Mouse (Mus musculus) 3134 (cell line): ENCODE measurements around the gene Olfr112.
"Not testable (repeated sequence)": the region's sequence is repeated elsewhere in the genome, so short reads cannot be mapped to it uniquely, and the experiment has no call there.

ENCODE experiments used
- DNase-seq: peaks from one replicate; pipeline ENCODE4 v3.0.0-alpha.2; 2011; ENCODE audit warnings: low spot score; ENCODE audit not compliant: insufficient read length; ENCODE audit errors: extremely low read depth

Gene Olfr112

GRCm38 (mm10) chr17:37569351-37569750 is at the start of gene Olfr112:
Olfr112 (minus strand) TSS chr17:37569451.
- DNase-seq = no peak

- DNase-seq = no peak
Observed at GRCm38 (mm10) chr17:37592643-37593042, 23.4 kb upstream of the Olfr112 start, which contains the start of gene Olfr114. Olfr114 (minus strand) TSS chr17:37592743.

DNA sequence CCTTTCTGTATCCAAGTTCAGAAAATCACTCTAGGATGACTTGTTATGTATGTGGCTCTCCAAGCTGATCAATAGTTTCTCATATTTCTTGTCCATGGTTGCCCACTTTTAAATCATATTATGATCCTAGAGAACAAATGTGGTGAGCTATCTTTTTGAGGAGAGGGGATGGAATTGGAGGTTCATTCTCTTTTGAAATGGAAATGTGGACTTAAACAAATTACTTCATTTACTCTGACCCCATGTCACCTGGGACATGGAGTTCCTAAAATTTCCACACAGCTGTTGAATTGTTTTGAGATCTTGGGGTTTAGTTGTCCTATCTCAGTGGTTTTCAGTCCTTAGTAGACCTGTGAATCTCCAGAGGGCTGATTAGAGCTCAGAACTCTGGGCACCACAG is 8.3 kb upstream of the Olfr112 start, which contains the start of gene Olfr113:
Gene Olfr113, minus strand, starts transcription at position 101 of the 400 bp plus-strand sequence.
- no peak for DNase-seq

- DNase-seq = no peak
Observed at GRCm38 (mm10) chr17:37558913-37559615, 10.2 kb downstream of the Olfr112 start.

- no peak for DNase-seq
Observed at GRCm38 (mm10) chr17:37543800-37544435, 25.3 kb downstream of the Olfr112 start.

GRCm38 (mm10) chr17:37541454-37542119 is 27.7 kb downstream of the Olfr112 start:
- no peak for DNase-seq

GRCm38 (mm10) chr17:37538416-37538815 is 30.8 kb downstream of the Olfr112 start:
- not testable (repeated sequence) for DNase-seq

- DNase-seq = no peak
Observed at GRCm38 (mm10) chr17:37535173-37535572, 34.1 kb downstream of the Olfr112 start.

DNA sequence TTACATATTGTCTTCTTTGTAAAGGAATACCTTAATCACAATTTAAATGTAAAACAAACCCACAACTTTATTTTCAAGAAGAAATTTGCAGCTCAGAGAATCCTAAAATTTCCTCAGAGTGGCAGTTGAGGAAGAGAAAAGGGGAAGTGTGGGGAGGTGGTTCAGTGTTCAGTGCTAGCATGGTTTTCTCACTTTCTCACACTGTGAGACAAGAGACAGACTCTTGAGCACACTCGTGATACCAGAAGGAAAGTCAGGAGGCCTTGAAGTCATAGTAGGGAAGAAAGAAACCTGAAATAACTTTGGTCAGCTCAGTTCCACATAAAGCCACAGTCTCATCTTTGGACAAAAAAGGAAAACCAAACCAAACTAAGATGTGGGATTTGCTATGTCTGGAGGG is 43.8 kb downstream of the Olfr112 start:
- DNase-seq = not testable (repeated sequence)

DNA sequence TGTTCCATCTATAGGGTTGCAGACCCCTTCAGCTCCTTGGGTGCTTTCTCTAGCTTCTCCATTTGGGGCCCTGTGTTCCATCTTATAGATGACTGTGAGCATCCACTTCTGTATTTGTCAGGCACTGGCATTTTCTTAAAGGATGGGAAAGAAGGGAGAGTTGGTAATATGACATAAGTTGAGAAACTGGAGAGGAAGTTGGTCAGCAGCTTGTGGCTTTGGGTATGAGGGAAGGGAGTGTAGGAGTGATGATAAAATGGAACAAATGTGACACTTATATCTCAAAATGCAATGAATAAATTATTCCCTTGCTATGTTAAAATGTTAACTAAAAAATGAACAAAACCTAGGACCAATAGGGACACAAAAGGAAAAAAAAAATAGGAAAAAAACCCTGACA is 44.6 kb downstream of the Olfr112 start:
- not testable (repeated sequence) for DNase-seq
